8 mouse cellular contexts compared by ENCODE assay signal in genomic region chr16:77643871-77644720, GRCm38 (mm10). TPM values are rescaled to one million over a fixed set of nuclear protein-coding genes. Genes with fewer than 3 reads are reported as not detected.
A peak's percentile ranks its signal among the peaks of the same experiment; 100 is the strongest.
DNase-seq lines count a peak whose midpoint lies in the region; ATAC-seq and TF ChIP-seq lines count a peak whose summit lies in the region.

No protein-coding gene starts in this region.

- peak overlapping the region; percentile 50 for H3K9ac ChIP-seq in lung, postnatal 0 days (replicated peaks; ENCODE audit: low read depth)

- H3K36me3 ChIP-seq in hindbrain, embryonic 10.5 days: no peaks in the 10 kb centered on the region
- H3K36me3 ChIP-seq in lung, postnatal 0 days (ENCODE audit: insufficient read depth, low read length): no peaks in the 10 kb centered on the region

- 4% methylated on average over 31 of the region's 31 CpGs for WGBS in hindbrain, embryonic 10.5 days
- 3% methylated on average over 31 of the region's 31 CpGs for WGBS in lung, postnatal 0 days

- peak overlapping the region; percentile 82 for H3K27ac ChIP-seq in hindbrain, embryonic 10.5 days
- peak overlapping the region; percentile 54 for H3K27ac ChIP-seq in lung, postnatal 0 days (ENCODE audit: low read length)

- H3K27me3 ChIP-seq in hindbrain, embryonic 10.5 days (ENCODE audit: insufficient read depth, poor library complexity, severe bottlenecking): no peaks in the 10 kb centered on the region
- no peaks in the 10 kb centered on the region for H3K27me3 ChIP-seq in lung, postnatal 0 days (replicated peaks; ENCODE audit: insufficient read depth, low read length)

- TF ChIP-seq EP300 in lung, postnatal 0 days (IDR thresholded peaks at IDR 0.05): no peak

- peaks cover 31% of the 10 kb centered on the region for H3K4me1 ChIP-seq in hindbrain, embryonic 10.5 days (replicated peaks)
- no peaks in the 10 kb centered on the region for H3K4me1 ChIP-seq in lung, postnatal 0 days (ENCODE audit: insufficient read depth, low read depth, low read length)

- H3K9me3 ChIP-seq in hindbrain, embryonic 10.5 days: no peaks in the 10 kb centered on the region
- no peaks in the 10 kb centered on the region for H3K9me3 ChIP-seq in lung, postnatal 0 days (ENCODE audit: low read length)

- H3K4me3 ChIP-seq in hindbrain, embryonic 10.5 days: peak overlapping the region; percentile 54
- peak overlapping the region; percentile 50 for H3K4me3 ChIP-seq in lung, postnatal 0 days (ENCODE audit: low read depth, low read length)

- peak; percentile 83 for ATAC-seq in lung, postnatal 0 days

- DNase-seq in R1 (ENCODE audit: low read depth, low spot score): peak; percentile 38
- DNase-seq in cerebellum, adult 8-10 months: peak; percentile 88
- DNase-seq in frontal cortex, adult 2 months (ENCODE audit: extremely low spot score in 1 of 2, low spot score in 1 of 2): peak; percentile 84 to 90
- peak; percentile 59 for DNase-seq in hindbrain, embryonic 10.5 days (ENCODE audit: low spot score)
- DNase-seq in layer of hippocampus, postnatal 14 days (ENCODE audit: low spot score in 2 of 2): peak; percentile 82 to 91
- peak; percentile 70 for DNase-seq in lung, postnatal 0 days (ENCODE audit: low spot score)
- peak; percentile 79 for DNase-seq in retina, embryonic 14.5 days (ENCODE audit: low spot score)
- peak; percentile 32 to 42 for DNase-seq in urinary bladder, postnatal 36 days (ENCODE audit: low spot score in 2 of 2)

- TF ChIP-seq CTCF in lung, postnatal 0 days (IDR thresholded peaks at IDR 0.05): no peak

- peak overlapping the region; percentile 77 for H3K4me2 ChIP-seq in lung, postnatal 0 days (replicated peaks; ENCODE audit: low read depth, low read length)

RNA-seq across cellular contexts. Expression of gene Gm11146, which starts 42.2 kb away (rescaled TPM):
- not detected in 2 replicates for polyA plus RNA-seq in frontal cortex, adult 2 months (2012; rRNA removed)
- not detected in 2 replicates for polyA plus RNA-seq in hindbrain, embryonic 10.5 days (2016; fragmentation: Nextera tagmentation; extraction: Ambion mirVana)
- total RNA-seq in layer of hippocampus, postnatal 14 days (2021): not detected
- not detected in 2 replicates for polyA plus RNA-seq in lung, postnatal 0 days (2015; fragmentation: Nextera tagmentation; extraction: Ambion mirVana)

Comparison
In these comparisons a context has a peak if more than half of its experiments do, and no peak if none do; other contexts are left out.
1. Peak in every context shown above with its lines: DNase-seq, ATAC-seq, H3K4me3 ChIP-seq and H3K27ac ChIP-seq.
2. DNase-seq: peak in every context shown above with its lines; median percentile 88 in cerebellum, adult 8-10 months; 87 in frontal cortex, adult 2 months; 86 in layer of hippocampus, postnatal 14 days; 79 in retina, embryonic 14.5 days; 70 in lung, postnatal 0 days; 59 in hindbrain, embryonic 10.5 days; 38 in R1; 37 in urinary bladder, postnatal 36 days.